Mouse (Mus musculus) heart, adult 18-20 months (tissue): ENCODE measurements at regions not wholly inside any gene's neighbourhood (a gene's known extent, or its start where the extent isn't known, plus 50 kb on each side); places are given as distances from the start of the nearest gene placed in this dataset.

Experiments
- DNase-seq, 2 experiments: peaks; one replicate each; pipeline ENCODE4 v3.0.0; 2021 to 2022; ENCODE audit warnings: mixed read lengths in 1 of 2

DNA sequence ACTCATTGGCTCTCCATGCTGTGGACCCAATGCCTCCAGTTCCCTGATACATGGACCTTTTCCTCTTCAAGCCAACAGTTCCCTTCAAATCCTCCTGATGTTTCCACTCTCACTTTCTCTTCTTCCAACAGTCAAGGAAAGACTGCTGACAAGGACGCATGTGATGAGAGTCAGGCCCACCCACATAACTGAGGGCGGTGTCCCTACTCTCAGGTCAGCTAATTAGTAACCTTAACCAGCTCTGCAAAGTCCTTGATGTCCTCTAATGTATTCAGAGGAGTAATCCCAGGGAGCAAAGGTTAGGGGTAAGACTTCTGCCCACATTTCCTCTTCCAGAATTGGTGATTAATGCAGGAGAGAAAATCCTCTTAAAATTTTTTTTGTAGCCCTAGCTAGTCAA is 139.7 kb downstream of the Ackr3 start:
- no peak for DNase-seq

DNA sequence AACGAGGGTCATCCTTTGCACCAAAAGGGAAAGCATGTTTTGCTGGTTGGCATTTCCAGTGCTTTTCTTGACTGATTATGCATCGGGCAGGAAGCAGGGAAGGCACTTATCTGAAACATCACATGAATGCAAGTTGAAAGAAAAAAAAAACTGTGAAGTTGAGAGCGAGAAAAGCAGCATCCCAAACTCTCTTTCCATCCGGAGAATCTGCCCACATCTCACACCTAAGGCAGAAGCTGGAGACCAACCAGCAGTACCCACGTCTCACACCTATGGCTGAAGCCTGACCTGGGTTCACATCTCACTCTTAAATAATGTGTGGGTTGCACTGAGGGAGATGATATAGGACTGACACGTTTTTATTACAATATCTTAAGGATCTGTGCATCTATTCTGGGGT is 143.3 kb downstream of the Ackr3 start:
- DNase-seq, result no peak

DNA sequence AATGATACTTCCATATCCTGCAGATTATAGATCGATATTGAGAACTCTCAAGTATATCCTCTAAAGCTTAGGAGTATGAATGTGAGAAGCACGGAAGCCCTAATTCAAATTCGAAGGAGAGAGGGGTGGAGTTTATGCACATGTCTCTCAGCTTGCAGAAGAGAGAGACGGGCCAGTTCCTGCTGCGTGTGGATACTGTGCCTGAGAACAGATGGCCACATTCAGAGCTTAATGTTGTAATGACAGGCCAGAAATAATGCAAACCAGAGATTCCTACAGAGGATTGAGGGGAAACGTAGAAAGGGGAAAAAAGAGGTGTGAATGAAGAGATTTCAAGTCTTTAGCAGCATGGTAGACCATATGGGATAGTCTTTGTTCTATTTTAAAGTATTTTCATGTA is 145.8 kb downstream of the Ackr3 start:
- no peak for DNase-seq

DNA sequence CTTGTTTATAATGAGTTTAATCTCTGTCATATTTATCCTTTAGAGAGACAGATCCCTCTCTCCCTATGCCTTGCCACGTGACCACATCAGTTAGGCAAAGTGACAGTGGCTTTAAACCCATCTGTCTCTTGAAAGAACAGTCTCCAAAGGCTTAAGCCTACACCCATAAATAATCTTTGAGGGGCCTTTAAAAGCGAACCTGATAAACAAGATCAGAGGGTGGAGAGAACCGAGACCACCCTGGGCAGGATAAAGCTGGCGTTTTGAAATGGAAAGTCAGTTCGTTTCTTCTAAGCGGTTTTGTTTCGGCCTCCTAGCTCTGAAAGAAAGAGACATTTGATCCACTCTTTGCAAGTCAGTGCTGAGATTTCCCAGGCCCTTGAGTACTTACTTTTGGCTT is 149.5 kb downstream of the Ackr3 start:
- no peak for DNase-seq

DNA sequence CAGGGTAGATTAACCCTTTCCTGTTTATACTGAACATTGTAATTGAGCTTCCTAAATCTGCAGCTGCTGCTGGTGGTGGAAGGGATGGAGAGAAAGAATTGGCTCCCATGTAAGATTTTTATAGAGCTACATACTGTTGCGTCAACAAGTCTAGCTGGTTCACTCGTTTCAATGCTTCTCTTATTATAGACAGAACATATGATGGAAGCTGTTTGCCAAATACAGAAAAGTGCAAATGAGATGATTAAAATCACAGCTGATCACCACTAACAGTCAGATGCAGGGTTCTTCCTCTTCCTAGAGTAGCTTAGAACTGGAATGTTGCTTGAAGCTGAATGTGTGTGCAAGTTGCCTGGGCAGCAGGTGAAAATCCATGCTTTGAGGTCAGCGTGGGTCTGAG is 152.8 kb downstream of the Ackr3 start:
- no peak for DNase-seq

DNA sequence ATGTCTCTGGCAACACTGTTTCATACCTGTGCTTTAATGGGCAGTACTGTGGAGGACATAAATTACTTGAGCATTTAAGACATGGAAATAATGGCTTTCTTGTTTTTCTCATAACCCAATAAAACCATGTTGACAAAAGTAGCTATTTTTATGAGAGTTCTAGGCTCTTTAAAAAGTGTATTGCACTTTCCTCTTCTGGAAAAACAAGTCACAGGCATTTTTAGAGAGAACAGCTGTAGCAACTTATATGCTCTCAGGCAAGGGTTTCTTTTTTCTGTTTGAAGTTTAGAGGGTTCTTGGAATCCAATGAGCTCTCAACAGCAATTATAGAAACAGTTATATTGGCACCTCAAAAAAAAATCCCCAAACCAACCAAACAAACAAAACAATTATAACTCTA is 153.6 kb downstream of the Ackr3 start:
- no peak for DNase-seq

DNA sequence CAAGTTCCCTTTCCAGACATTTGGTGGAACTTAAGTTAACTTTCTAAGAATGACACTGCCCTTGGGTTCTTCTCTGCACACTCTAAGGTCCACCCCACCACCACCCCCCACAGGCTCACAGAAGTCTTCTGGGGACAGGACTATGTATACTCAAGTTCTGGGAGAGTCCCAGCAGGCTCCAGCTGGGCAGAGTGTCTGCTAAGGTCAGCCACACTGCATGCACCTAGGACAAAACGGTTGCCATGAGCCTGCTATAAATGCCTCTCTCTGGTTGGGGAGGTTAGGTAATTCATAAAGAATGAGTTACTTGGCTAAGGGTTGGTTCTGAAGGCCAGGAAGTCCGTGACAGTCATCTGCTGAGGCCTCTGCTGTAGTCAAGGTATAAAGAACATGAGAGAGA is 155.2 kb downstream of the Ackr3 start:
- peak; percentile 47 to 61 for DNase-seq

DNA sequence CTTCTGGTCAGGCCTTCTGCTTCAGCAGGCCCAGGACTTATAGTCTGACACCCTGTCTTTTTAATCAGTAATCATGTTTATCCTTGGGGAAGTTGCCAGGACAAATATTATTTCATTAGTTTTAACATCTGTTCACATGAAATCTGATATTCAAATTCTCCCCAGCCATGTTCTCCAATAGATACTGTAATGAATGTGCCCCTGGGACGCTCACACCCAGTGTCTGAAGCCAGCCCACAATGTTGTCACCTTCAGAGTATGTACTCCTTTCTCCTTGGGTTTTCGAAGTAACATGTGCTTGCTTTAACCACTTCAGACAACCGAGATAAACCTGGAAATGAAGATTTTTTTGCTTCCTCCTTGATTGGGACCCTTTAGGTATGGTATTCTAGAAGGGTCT is 156.3 kb downstream of the Ackr3 start:
- DNase-seq, result peak; percentile 45 to 58

DNA sequence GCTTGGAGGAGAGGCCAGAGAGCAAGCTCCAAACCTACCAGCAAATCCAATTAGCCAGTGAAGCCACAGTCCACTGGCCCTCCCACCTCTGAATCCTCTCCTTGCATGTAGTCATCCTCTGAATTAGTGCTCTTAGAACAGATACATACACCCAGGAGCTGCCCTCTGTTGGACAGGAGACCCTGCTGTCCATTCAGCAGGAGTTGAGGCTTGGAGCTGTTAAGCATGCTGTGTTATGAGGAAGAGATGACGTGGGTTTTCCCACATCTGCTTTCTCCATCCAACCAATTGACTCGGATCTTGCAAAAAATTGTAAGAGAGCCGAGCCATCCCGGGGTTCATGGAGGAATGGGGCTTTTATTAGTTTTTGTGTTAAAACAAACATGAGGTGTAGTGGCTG is 160.7 kb downstream of the Ackr3 start:
- peak in 1 of 2 experiments; percentile 37 for DNase-seq

DNA sequence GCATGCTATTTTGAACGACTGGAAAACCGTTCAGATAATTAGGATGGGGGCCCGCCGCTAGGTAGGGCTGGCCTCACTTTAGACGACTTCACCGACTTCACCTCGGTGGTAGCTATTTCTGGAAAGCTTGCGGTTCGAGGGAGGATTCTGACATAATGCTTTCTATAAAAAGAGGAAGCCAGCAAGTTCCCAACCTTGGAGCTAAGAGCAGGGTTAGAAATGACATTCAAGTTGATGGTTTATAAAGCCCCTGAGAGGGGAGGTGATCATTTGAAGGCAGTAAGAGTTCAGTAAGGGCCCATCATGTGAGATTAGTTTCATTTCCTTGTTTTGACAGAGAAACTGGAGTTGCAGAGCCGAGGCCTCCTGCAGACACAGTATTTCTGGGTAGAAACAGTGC is 164.8 kb downstream of the Ackr3 start:
- peak; percentile 19 to 42 for DNase-seq

DNA sequence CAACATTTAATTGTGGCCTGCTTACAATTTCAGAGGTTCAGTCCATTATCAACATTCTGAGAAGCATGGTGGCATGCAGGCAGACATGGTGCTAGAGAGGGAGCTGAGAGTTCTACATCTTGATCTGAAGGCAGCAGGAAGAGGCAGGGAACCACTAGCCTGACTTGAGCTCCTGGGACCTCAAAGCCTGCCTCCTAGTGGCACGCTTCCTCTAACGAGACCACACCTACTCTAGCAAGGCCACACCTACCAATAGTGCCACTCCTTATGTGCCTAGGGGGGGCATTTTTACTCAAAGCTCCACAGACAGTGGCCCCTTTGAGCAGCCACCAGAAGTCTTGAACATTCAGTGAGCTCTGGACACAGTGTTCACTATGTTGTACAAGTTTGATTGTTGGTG is 165.5 kb downstream of the Ackr3 start:
- DNase-seq, result peak in 1 of 2 experiments; percentile 21

DNA sequence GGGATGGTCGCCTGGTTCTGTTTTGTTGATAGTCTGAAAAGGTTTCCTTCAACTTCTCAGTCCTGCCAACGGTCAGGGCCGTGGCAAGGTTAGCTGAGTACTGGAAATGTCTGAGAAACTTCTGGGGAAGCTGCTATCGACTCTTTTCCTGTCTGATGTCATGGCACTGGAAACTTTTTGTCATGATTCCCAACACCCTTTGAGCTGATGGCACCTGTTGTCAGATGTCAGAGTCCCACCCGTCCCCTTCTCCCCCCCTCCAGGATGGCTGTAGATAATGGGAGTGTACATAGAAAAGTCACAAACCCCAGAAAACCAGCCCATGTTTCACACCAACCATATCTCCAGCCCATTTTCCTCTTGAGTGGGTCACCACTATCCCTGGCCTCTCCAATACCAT is 167.0 kb downstream of the Ackr3 start:
- peak in 1 of 2 experiments; percentile 18 for DNase-seq

DNA sequence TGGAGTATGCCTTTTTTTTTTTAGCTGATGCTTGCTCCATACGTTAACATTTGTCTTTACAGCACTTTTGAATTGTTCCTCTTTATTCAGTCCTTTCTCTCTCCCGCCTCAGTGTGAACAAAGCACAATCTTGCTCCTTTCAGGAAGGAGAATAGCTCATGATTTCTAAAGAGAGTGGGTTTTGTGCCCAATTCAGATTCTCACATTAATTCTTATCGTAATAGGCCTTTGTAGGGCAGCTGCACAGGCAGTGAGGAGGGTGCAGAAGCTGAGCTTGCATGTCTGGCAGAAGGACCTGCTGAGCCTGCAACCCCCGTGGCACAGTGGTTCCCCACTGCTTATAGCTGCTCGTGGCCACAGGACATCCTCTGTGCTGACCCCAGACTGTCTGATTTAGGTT is 169.2 kb downstream of the Ackr3 start:
- no peak for DNase-seq

DNA sequence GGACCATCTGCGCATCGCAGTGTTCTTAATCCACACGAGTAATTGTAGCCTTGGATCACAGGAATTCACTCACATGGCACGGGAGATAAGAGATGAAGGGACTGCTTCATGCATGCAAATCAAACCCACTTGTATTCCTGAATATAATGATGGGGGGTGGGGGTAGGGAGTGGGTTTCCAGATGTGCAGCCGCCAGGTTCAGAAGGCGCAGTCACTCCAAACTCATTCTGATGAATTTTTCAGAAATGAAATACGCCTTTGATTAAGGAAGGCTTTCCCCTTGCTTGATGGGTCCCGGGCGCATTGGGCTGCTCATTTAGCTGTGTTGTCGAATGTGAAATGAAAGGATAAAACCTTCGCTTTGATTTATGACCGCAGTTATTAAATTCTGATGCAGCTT is 170.7 kb downstream of the Ackr3 start:
- no peak for DNase-seq

DNA sequence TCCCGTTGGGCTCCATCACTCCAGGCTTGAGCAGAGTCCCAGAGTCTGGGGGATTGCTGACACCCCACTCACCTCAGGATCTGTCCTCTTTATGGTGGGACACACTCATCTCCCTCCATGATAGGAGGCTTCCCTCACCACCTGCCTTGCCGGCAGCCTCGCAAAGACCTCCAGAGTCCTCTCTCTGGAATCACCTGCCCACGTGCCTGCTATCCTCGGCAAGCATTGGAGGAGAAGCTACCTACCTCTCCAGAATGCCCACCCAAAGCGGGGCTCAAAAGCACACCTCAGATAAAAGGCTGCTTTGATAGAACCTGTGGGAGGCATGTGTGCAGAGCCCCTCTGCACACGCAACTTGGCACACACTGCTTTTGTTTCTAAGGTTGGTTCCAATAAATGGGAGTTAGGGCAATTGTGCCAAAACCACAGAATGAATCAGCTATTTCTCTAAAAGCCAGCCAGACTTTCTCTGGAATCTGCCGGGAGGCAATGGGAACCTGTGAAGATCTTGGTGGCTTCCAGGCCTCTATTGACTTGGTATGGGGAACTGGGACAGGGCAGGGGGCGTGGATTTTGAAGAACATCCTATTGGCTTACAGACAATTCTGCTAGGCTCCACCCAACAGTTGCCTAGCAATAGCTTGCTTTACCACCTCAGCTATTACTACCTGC is 176.4 kb downstream of the Ackr3 start:
- DNase-seq, result no peak

DNA sequence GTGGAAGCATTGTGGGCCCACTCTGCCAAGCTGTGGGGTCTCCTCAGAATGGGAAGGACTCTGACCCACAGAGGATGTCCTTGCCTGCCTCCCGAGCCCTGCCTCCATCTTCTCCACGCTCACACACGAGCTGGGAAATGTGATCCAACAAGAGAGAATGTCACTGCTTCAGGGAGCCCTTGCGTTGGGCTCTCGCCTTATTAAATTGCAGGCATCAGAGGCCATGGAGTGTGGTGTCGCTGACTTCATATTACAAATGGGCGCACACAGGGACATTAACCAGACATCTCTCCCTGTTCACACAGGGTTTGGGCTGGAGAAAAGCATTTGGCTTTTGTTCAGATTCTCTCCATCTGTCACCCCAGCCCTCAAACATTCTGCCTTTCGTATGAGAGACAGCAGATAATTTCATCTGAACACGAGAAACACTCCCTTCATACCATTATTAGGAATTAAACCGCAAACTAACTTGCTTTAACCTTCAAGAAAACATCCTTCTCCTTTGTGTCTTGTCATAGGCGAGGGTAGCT is 179.2 kb downstream of the Ackr3 start:
- no peak for DNase-seq

DNA sequence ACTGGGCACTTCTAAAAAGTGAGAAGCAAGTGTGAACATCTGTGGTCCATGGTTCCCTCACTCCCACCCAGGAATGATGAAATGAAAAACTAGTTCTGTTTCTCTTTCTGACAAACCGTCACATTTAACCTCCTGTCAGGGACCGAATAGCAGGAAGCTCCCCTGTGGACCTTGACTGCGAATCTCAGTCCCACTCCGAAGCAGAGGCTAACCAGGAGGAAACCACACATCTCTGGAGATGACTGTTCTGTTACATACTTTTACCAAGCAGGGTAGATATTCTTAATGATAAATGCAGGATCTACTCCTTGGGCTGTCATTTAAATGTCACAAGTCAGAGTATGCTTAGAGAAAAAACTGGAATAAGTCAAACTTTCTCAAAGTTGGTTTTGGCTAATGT is 181.2 kb downstream of the Ackr3 start:
- DNase-seq, result no peak

DNA sequence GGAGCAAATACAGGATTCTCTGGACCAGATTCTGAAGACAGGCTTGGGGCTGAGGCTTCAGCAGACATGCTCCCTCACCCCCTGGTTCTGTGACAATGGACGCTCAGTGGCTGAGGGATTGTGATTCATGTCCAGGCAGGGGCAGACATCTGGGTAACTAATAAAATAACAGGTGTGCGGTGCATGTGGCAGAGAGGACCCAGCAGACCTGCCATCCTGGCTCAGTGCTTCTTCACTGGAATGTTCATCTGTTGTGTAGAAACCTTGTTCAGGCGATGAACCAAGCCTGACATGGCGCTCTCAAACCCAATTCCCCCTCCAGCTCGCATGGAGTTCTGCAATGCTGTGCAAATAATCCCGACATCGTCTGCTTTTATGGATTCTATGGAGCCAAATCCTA is 183.0 kb downstream of the Ackr3 start:
- no peak for DNase-seq

DNA sequence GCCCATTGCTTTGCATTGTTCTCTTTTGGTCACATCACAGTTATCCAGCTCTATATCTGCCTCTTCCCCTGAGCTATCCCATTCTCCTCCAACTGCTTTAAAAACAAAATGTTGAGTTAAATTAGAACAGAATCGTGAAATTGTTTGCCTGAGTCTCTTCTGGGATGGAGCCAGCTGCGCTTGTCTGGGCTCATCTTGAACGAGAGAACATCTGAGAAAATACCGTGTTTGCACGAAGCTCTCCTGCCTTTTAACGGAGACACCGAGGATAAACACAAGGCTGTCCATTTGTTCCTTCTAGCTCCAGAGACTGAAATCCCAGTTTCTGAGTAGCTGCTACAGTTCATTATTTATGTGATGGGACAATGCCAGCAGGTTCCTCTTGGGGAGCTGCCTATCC is 186.6 kb downstream of the Ackr3 start:
- DNase-seq, result no peak

DNA sequence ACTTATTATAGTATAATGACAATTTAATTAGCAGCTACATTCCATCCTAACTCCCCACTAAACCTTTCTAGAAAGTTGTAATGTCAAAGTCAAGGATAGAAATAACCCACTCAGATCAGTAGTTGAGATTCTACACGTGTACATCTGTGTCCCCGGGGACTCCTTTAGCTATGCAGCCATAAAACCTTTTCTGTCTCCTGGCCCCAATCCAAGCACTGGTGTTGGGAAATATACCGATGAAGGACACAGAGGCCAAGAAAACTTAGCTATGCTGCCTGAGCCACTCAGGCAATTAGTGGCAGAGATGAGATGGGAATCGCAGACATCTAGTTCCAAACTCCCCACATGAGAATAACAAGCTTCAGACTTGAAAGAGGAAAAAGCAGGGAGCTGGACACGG is 190.1 kb downstream of the Ackr3 start:
- DNase-seq, result no peak

DNA sequence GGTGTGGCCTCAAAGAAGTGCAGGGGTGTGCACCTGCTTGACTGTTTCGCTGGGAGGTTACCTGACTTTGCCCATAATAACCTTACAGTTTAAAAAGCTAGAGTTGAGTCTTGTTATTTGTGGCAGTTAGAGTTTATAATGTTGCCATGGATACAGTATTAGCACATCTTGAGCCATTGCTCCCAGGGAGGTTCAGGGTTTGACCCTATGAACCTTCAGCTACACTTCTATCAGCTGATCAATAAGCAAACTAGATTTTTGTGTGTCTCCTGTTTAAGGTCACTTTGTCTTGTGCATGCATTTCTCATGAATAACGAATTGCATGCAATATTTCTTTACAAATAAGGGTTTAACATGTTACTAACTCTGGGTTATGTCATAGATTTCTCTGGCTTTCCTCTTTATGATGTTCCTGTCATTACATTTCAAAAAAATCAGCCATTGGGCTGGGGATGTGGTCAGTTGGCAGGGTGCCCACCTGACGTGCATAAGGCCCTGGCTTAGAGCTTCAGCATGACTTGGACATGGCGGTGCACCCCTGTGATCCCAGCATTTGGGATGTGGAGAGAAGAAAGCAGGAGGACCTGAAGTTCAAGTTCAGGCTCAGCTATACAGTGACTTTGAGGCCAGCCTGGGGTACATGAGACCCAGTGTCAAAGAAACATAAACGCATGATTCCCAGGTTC is 191.7 kb downstream of the Ackr3 start:
- DNase-seq, result no peak

DNA sequence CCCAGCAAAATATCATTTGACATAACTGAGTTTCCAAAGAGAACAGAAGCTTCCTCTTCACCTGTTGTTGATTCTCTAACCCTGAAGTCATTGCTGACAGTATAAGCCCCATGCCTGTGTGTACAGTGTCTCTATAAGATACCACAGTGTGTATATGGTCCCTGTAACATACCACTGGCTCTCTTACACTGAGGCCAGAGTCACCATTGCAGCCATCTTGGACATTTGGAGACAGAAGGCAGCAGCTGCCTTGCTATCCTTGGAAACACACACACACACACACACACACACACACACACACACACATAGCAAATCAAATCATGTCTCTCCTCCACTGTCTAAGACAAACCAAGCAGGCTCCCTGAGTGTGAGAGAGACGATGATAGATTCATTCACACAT is 192.9 kb downstream of the Ackr3 start:
- no peak for DNase-seq

DNA sequence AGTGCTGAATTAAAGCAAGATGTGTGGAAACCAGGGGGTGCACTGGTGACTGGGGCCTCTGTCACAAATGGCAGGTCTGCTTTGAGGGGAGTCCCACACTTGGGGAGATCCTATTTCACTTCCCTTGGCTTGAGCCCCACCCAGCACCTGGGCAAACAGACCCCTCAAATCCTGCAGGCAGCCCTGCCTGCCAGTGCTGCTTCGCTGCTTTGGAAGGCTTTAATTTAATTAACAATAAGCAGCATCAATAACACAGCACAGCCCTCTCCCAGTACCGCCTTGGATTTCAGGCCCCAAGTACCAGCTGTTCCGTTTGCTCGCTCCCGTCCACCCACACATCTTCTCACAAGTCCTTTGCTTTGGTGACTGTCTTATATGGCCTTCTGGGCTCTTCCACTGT is 193.6 kb downstream of the Ackr3 start:
- DNase-seq, result no peak

DNA sequence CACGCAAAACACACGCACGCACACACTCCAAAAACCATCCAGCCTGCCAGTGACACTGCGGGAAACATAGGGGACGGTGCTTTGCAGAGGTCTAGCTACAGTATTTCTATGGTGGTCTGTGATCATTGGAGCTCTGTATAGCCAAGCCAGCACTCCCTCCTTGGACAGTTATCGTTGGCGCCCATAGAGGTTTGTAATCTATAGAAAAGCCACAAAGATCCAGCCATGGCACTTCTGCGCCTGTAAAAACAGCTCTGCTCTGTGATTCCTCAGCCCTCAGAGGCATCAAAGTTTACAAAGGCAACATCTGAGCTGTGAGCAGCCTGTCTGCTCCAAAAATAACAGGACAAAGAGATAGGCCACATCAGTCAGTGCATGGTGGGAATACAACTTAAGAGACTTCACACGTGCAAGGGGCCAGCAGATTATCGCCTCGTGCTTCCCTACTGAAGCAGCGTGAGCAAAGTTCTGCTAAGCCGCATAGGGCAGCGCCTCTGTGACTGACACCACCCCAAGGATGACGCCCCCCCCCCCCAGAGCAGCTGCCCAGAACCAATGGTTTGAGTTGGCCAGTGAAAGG is 194.7 kb downstream of the Ackr3 start:
- peak in 1 of 2 experiments; percentile 15 for DNase-seq
